Mouse (Mus musculus) WW6 (cell line): ENCODE results near the gene Fgf22.
A peak's percentile ranks its signal among the peaks of the same experiment; 100 is the strongest.

Experiments
- DNase-seq: peaks from one replicate; pipeline ENCODE4 v3.0.0-alpha.2; 2013; ENCODE audit warnings: low read depth, low spot score

Gene Fgf22

DNA sequence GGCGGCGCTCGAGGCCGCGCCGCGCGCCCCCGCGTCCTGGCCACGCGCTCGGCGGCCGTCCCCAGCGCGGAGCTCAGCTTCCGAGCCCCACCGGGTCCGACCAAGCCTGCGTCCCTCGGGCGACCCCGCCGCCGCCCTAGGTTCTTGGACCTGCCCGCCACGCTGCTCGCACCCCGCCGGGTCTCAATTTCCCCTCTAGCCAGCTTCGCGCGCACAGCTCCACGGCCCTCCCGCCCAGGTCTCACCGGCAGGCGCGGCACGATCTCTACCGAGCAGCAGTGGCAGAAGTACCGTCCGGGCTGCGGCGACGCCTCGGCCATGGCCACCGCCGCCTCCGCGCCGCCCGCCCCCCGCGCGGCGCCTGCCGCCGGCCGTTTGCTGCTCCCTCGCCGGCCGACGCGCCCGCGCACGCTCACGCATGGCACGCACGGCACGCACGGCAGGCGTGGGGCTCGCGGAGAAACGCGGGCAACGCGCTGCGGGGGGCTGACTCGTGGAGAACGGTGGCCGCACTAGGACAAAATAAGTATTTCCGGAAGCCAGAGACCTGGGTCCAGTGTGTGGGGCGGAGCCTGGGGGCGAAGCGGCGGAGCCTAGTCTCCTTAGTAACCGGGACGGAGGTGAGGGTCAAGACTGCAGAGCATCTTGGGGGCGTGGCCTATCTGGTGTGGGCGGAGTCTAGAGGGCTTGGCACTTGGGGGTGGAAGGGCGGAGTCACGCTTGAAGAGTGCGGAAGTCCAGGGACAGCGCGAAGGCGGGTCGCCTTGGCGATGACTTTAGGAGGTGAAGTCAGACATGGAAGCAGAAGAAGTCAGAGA lies 11.8 kb downstream of the Fgf22 start, which contains the start of gene Rnf126:
Gene Rnf126, minus strand, starts transcription at position 445 of the 818 bp plus-strand sequence.
- peak; percentile 99 for DNase-seq

DNA sequence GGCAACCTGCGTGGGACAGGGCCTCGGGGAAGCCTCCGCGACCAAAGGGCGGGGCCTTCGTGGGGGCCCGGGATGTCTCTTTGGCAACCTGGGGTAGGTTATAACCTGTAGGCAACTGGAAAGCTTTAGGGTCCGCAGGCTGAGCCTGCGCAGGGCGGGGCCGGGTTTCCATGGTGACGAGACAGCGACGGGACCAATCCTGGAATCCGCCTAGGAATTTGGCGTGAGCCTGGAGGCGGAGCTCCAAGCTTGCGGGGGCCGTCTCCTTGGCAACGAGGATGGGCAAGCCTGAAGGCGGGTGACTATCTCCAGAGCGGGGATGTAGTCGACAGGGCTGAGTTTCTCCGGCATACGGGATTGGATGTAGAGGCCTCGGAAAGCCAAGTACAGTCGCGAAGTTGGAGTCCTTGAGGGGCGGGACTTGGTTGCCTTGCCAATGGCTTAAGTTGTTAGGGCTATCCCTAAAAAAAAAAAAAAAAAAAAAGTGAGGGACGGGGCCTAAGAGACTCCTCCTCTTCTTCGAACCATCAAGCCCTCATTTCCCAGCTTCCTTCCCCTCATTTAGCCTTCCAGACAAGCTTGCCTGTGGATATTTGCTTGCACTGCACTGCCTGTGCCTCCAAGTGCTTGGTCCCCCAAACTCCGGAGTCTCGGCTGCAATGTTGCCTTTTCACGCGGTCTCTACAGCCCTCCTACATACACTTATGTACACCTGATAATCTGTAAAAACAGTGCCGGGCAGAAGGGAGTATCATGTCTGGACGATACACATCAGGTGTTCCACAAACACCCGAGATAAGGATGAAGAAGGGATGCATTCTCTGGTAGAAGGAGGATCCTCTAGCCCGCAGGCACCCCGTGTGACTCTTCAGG lies 12.7 kb downstream of the Fgf22 start:
- peak; percentile 90 for DNase-seq

DNA sequence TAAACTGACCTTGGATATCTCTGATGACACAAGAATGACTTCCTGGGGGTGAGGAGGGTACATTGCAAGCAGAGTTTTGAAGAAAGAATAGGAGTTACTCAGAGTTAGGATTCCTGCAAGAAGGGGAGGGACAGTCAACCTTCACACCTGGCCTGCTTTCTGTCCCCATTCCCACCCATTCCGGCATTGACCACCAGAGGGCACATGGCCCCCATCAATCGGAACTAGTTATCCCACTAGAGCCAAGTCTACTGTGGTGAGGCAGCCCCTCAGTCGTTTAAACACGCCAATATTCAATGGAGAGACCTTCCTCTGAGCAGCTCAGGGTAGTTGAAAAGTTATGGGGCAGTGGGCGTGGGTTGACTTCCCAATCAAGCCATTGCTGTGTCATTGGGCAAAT lies 13.5 kb downstream of the Fgf22 start:
- no peak for DNase-seq

DNA sequence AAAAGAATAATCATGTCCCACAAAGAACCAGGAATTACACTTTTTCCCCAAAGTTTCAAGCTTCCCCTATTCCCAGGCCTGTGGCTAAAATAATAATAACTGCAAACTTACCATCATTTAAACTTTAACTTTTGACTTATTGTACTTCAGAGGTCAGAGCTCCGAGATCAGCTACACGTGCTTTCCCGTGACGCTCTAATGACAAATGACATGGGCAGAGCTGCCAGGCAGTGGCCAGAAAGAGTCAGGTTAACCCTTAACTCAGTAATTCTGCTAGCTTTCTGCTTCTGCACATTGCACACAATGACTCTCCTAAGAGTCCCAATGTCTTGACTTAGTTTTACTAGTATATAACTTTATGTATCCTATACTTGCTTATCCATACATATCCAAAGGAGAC lies 14.5 kb downstream of the Fgf22 start:
- no peak for DNase-seq

DNA sequence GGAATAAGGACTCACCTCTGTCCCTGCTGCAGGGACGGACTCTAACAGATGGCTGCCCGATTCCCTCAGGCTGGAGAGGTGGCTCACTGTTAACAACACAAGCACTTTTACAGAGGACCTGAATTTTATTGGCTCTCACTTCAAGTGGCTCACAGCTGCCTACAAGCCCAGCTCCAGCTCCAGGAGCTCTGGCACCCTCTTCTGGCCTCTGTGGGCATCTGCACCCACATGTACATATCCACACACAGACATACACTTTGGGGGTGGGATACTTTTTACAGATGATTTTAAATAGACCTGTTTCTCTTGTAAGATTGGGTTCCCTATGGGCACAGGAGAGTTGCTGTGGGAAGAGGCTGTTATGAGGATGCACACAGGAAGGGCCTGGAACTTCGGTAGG lies 17.4 kb downstream of the Fgf22 start:
- DNase-seq, result no peak

DNA sequence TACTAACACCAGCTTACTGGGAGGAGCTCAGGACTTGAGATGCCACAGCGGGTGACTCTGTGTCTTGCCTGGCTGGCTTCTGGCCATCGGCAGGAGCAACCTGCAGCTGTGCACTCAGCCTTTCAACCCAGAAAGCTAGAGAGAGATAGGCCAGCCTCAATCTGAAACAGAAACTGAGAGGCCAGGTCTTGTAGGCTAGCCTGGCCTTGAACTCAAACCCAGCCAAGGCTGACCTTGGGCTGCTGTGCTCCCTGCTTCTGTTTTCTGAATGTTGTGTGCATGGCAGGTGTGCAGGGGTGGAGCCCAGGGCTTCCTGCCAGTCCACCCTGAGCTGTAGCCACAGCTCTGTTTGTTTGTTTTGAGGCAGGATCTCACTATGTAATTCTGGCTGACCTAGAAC lies 18.3 kb downstream of the Fgf22 start:
- no peak for DNase-seq

DNA sequence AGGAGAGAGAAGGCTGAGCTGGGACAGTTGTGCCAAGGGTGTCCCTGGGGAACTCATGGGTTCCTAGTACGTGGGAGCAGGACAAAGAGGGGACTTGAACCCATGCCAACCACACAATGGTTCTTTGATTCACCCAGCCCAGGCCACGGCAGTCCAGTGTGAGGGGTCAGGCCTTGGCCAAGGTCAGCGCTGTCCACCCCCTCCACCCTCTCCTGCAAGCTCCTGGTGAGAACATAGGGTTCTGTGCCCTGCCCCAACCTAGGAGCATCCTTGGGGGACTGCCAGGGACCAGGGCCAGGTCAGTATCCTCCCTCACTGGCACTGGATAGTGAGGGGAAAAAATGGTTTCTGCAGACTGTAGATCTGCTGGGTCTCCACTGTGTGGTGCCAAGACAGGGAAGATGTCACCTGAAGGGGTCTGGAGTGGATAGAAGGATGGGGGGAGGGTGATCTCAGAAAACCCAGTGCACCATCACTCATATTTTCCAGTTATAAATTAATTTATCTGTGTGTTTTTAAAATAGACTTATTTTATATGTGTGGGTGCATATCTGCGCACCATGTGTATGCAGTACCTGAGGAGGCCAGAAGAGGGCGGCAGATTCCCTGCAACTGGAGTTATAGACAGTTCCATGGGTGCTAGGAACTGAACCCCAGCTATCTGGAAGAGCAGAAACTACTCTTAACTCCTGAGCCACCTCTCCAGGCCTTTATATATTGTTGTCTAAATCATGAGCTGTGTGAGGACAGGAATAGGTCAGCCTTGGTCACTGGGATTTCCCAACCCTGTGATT lies 19.8 kb downstream of the Fgf22 start:
- no peak for DNase-seq

DNA sequence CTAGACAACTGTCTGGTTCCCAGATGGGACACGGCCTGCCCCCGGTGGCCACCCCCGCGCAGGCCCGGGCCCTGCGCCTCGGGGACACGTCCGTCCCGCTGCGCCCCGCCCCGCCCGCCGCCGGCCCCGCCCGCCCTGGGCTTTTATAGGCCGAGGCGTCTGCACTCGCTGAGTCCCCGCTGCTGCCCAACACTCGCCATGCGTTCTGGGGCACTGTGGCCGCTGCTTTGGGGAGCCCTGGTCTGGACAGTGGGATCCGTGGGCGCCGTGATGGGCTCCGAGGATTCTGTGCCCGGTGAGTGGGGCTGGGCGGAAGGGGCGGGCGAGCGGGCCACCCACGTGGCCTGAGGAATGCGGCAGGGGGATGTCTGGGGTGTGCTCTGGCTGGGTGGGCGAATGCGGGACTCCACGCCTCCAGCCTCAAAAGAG lies 22.2 kb downstream of the Fgf22 start, which contains the start of gene Fstl3:
Gene Fstl3, plus strand, starts transcription at position 170 of the 429 bp plus-strand sequence.
- DNase-seq, result no peak

DNA sequence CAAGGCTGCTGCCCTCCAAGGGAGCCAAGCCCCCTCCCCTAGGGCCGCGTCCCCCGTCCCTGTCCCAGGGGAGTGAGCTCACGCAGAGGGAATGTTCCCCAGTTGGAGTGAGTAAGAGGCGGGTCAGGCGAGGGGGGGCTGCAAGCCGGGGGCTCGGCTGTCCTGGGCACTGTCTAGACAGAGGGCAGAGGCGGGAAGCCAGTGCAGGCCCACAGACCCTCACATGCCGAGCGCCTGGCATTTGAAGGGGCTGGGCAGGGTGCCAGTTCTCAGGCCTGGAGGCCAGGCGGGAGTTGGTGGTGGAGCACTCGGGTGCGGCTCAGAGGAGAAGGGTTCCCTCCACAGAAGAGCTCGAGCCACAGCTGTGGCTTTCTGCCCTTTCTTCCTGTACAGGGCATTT lies 23.1 kb downstream of the Fgf22 start:
- no peak for DNase-seq

DNA sequence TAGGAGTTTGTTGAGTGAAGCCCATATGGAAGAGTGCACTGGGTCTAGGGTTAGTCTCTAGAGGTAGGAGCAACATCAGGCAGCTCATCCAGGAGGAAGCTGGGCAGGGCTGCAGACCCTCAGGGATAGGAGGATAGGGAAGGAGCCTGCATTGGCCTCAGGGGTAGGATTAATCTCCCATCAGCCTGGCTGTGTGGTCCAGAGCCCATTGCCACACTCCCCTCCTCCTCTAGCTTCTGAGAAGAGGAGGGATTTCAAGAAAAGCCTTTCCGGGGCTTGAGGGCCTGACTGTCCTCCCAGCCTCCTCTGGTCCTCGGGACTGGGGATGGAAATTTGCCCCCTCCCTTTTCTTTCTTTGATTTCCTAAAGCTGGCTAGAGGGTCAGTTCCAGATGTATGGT lies 24.3 kb downstream of the Fgf22 start:
- no peak for DNase-seq

DNA sequence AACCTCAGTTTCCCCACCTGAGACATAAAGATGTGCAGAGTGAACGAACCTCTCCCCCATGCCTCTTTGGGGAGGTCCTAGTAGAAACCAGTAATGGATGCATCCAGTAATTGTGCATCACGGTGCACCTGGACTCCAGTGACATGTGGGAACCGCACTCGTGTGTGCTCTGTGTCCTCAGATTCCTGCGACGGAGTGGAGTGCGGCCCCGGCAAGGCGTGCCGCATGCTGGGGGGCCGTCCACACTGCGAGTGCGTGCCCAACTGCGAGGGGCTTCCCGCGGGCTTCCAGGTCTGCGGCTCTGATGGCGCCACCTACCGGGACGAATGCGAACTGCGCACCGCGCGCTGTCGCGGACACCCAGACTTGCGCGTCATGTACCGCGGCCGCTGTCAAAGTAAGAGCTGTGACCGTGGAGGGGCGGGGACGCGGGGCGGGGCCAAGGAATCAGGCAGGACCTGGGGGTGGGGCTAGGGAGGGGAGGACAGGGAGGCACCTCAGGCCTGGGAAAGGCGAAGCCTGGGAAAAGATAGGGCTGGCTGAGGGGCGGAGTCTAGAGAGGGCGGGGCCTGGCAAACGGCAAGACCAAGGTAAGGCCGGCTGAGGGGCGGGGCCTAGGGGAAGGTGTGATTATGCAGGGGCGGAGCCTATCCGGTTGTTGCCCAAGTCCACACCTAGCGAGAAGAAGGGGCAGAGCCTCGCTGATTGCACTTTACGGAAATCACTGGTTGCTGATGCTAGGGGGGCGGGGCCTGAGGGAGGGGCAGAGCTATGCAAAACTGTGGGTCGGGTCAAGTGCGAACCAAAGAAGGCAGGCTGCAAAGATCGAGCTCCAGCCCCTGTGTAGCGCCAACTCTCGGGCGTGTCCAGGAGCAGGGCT lies 25.1 kb downstream of the Fgf22 start:
- peak; percentile 98 for DNase-seq

DNA sequence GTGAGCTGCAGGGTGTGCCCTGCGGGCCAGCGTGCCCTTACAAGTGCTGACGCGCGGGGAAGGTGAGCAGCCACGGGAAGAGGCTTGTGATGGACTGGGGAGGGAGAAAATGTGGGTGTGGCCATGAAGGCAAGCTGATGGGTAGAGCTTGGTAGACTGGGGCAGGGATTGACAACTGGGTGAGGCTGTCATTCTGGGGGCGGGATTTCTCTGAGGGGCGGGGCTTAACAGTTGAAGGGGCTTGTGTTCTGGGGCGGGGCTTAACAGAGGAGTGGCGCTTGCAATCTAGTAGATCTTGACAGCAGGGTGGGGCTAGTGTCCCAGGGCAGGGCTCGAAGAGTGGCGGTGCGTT lies 25.8 kb downstream of the Fgf22 start:
- DNase-seq, result no peak

DNA sequence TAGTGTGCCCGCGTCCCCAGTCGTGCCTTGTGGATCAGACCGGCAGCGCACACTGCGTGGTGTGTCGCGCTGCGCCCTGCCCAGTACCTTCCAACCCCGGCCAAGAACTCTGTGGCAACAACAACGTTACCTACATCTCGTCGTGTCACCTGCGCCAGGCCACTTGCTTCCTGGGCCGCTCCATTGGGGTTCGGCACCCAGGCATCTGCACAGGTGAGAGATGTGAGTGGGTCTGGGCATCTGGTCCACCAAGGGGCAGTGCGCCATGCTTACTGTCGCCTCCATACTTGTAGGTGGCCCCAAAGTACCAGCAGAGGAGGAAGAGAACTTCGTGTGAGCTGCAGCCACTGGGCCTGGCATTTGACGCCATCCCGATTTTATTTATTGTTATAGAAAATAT lies 26.3 kb downstream of the Fgf22 start:
- DNase-seq, result no peak

DNA sequence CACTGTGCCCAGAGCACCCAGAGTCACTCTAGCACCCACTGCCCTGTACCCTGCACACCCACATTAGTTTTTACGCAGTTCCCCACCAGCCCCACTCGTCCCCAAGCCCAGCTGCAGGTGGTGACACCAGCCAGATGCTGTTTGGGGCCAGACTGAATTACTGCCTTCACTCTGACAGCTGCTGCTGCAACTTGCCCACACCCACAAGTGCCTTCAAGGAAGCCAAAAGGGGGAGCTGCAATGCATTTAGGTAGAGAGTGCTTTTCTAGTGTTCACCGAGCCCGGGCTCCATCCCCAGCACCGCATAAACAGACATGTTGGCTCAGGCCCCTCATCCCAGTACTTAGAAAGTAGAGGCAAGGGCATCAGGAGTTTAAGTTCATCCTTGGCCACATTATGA lies 27.1 kb downstream of the Fgf22 start:
- DNase-seq, result no peak

DNA sequence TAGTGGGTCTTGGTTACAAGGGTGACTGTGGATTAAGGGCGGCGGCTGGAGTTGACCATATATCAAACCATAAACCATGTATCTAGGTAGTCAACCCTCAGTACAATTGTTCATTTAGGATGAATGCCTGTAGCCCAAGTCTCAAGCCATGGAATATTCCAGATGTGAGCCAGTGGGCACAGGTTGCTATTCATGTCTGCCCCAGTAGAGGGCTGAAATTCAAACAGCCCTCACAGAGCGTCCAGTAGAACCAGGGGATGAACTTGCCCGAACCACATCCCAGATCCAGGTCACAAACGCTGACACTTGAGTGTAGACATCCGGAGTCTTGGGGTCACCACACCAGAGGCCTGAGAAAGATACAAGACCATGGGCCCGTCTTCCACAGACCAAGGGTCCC lies 28.2 kb downstream of the Fgf22 start:
- no peak for DNase-seq

DNA sequence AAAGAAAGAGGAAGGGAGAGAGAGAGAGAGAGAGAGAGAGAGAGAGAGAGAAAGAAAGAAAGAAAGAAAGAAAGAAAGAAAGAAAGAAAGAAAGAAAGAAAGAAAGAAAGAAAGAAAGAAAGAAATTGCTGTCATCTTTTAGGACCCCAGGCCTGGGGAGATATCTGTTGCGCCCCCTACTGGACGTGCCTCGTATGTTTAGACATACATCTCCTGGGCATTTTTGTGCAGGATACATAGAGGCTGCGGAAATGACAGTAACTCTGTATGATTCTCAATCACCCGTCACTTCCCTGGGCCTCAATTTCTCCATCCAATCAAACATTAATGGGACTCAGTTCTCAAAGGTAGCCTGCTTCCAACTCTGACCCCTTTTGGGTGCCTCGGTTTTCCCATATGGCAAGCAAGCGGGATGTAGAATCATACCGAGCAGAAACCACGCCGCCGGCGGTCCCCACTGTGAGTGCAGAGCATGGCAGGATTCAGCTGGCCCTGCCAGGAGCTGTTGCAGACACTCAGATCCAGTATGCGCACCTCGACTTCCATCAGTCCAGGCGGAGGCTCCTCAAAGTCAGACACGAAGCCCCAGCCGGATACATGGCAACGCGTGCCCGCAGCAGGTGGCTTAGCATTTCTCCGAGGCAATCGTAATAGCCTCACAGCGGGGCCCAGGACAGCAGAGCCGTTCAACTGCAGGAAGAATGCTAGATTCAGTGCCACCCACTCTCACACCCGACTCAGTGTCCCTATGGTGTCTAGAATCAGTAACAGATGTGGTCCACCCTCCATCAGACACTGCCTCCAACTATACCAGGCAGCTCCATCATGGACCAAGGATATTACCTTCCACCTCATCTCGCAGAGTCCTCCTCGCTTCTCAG lies 29.3 kb downstream of the Fgf22 start:
- DNase-seq, result no peak

DNA sequence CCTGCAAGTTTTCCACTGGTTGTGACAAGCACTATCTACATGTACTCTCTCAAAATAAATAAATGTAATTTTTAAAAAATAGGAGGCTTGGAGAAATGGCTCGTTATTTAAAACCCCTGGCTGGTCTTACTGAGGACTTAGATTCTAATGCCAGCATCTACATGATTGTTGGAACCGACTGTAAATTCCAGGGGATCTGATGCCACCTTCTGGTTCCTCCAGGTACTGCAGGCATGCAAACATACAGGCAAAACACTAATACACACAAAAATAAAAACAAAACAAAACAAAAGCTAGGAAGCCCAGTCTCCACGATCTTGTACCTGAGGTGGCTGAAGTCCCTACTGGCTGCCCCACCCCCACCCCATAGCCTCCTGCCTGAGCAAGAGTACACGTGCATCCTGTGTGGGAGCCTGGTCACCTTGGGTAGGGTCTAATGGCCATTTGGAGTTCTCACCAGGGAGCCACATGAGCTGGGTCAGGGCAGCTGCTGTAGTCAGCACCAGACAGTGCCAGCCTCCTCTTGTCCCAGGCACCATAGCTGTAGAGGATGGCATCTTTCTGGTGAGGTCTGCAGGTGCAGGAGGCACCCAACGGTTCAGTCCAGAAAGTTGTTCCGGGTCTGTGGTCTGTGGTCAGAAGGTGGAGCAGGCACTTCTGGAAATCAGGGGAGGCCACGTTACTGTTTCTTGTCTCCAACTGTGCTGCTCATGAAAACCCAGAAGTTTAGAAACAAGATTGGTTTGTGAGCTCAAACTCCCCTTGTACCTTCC lies 33.7 kb downstream of the Fgf22 start:
- DNase-seq, result no peak

DNA sequence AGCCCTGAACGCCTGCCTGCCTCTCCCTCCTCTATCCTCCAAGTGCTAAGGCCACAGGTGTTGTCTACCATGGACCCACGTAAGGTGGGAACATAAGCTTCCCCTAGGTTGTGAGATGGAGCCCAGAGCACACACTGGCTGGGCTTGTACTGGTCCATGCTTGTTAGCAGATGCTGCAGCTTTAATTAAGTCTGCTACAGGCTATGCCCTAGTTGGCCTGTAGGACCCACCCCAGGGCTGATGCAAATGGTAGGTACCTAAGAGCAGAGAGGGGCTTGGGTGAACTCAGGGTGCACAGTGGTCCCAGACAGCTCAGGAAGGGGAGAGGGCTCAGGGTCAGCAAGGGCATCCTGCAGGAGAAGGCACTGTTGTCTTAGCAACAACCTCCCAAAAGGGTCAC lies 34.7 kb downstream of the Fgf22 start:
- no peak for DNase-seq

DNA sequence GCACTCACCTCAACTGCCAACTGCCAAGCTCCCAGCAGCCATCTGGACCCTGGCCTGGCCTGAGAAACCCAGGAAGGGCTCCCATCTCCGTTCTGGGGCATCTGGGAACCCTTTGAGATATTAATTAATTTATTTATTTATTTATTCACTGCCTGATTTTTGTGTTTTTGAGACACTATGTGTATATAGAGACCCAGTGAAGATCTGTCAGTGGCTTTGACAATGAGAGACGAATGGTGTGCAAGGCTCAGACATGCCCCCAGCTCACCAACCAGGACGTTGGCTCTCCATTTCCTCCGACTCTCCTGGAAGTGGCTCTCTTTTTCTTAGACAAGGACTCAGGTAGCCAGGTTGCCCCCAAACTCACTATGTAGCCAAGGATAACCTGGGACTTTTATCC lies 36.0 kb downstream of the Fgf22 start, which contains the start of gene Prss57:
Gene Prss57, minus strand, starts transcription at position 101 of the 400 bp plus-strand sequence.
- no peak for DNase-seq
